Mouse (Mus musculus) myocyte (in vitro differentiated cells): ENCODE measurements at regions not wholly inside any gene's neighbourhood (a gene's known extent, or its start where the extent isn't known, plus 50 kb on each side); places are given as distances from the start of the nearest gene placed in this dataset.

Source experiments
- H3K27me3 ChIP-seq: one replicate; pipeline ENCODE4 v1.6.1; 2011; ENCODE audit not compliant: control insufficient read depth, insufficient read depth, insufficient read length
- H3K36me3 ChIP-seq: one replicate; pipeline ENCODE4 v1.6.1; 2011; ENCODE audit not compliant: control insufficient read depth, insufficient read depth
- H3K4me2 ChIP-seq: one replicate; pipeline ENCODE4 v1.6.1; 2011; ENCODE audit warnings: low read depth, control low read depth
- H3K4me3 ChIP-seq: one replicate; pipeline ENCODE4 v1.5.1; 2011; ENCODE audit warnings: mild to moderate bottlenecking, control low read depth, moderate library complexity
- H3K79me2 ChIP-seq: one replicate; pipeline ENCODE4 v1.6.1; 2011; ENCODE audit not compliant: control insufficient read depth, insufficient read depth
- H3ac ChIP-seq: one replicate; pipeline ENCODE4 v1.6.1; 2011; ENCODE audit not compliant: control insufficient read depth, insufficient read length
- CEBPB ChIP-seq: IDR thresholded peaks from 2 replicates; pipeline ENCODE4 v1.6.1; 2011; ENCODE audit warnings: mild to moderate bottlenecking, moderate library complexity; ENCODE audit not compliant: poor library complexity, insufficient read depth, severe bottlenecking
- E2F4 ChIP-seq: IDR thresholded peaks from one replicate; pipeline ENCODE4 v1.6.1; 2011; ENCODE audit warnings: mild to moderate bottlenecking, control low read depth, moderate library complexity; ENCODE audit not compliant: insufficient read depth
- MAX ChIP-seq: IDR thresholded peaks from one replicate; pipeline ENCODE4 v1.6.1; 2011; ENCODE audit warnings: low read depth, mild to moderate bottlenecking, control low read depth
- MYOD1 ChIP-seq, 3 experiments: IDR thresholded peaks; one replicate each; pipeline ENCODE4 v1.6.1; 2011; ENCODE audit warnings: control low read depth in 2 of 3, low read depth in 2 of 3, mild to moderate bottlenecking in 2 of 3, moderate library complexity in 1 of 3; ENCODE audit not compliant: insufficient read length in 2 of 3, control insufficient read depth in 1 of 3
- MYOG ChIP-seq, 3 experiments: IDR thresholded peaks; one replicate each; pipeline ENCODE4 v1.6.1; 2011; ENCODE audit warnings: control low read depth in 2 of 3, low read depth in 2 of 3, mild to moderate bottlenecking in 2 of 3; ENCODE audit not compliant: insufficient read length in 2 of 3, control insufficient read depth in 1 of 3, insufficient read depth in 1 of 3
- POLR2A ChIP-seq: IDR thresholded peaks from one replicate; pipeline ENCODE4 v1.6.1; 2011; ENCODE audit warnings: low read depth, mild to moderate bottlenecking, control low read depth, moderate library complexity; ENCODE audit not compliant: insufficient read length
- POLR2AphosphoS2 ChIP-seq: IDR thresholded peaks from one replicate; pipeline ENCODE4 v1.6.1; 2011; ENCODE audit warnings: low read depth, control low read depth; ENCODE audit not compliant: insufficient read length
- REST ChIP-seq: IDR thresholded peaks from one replicate; pipeline ENCODE4 v1.6.1; 2011; ENCODE audit warnings: mild to moderate bottlenecking, control low read depth, moderate library complexity; ENCODE audit not compliant: insufficient read depth, insufficient read length
- SRF ChIP-seq: IDR thresholded peaks from one replicate; pipeline ENCODE4 v1.6.1; 2011; ENCODE audit warnings: low read depth; ENCODE audit not compliant: control insufficient read depth, insufficient read length
- TCF12 ChIP-seq: IDR thresholded peaks from one replicate; pipeline ENCODE4 v1.6.1; 2011; ENCODE audit warnings: mild to moderate bottlenecking, control low read depth; ENCODE audit not compliant: poor library complexity, insufficient read depth, severe bottlenecking
- TCF3 ChIP-seq: IDR thresholded peaks from one replicate; pipeline ENCODE4 v1.6.1; 2011; ENCODE audit warnings: low read depth, control low read depth; ENCODE audit not compliant: insufficient read length
- USF1 ChIP-seq: IDR thresholded peaks from one replicate; pipeline ENCODE4 v1.6.1; 2011; ENCODE audit warnings: low read depth, mild to moderate bottlenecking, control low read depth, moderate library complexity

GRCm38 (mm10) chr14:89642836-89643235 lies 1171.6 kb upstream of the Pcdh20 start:
- Histone ChIP-seq H3ac (no peak overlapping the region), H3K27me3 (no peaks in the 10 kb centered on the region), H3K79me2 (no peaks in the 10 kb centered on the region), H3K4me3 (no peak overlapping the region), H3K36me3 (no peaks in the 10 kb centered on the region), H3K4me2 (no peak overlapping the region)
- TF ChIP-seq TCF3, result no peak
- no peak for TF ChIP-seq TCF12
- no peak for TF ChIP-seq USF1
- TF ChIP-seq REST, result no peak
- TF ChIP-seq CEBPB, result no peak
- TF ChIP-seq MYOD1 (IDR thresholded peaks at IDR 0.05; ENCODE audit: control insufficient read depth in 1 of 3, insufficient read length in 2 of 3, low read depth in 2 of 3), result no peak
- TF ChIP-seq POLR2A, result no peak

GRCm38 (mm10) chr14:89639322-89639721 lies 1168.1 kb upstream of the Pcdh20 start:
- H3K4me2 ChIP-seq, result no peak overlapping the region
- H3K4me3 ChIP-seq, result no peak overlapping the region
- no peak overlapping the region for H3ac ChIP-seq
- H3K79me2 ChIP-seq, result no peaks in the 10 kb centered on the region
- no peaks in the 10 kb centered on the region for H3K36me3 ChIP-seq
- TF ChIP-seq MYOG (IDR thresholded peaks at IDR 0.05; ENCODE audit: control insufficient read depth in 1 of 3, insufficient read depth in 1 of 3, insufficient read length in 2 of 3, low read depth in 2 of 3) (no peak), MAX (no peak), CEBPB (no peak), SRF (no peak), TCF12 (no peak), MYOD1 (IDR thresholded peaks at IDR 0.05; ENCODE audit: control insufficient read depth in 1 of 3, insufficient read length in 2 of 3, low read depth in 2 of 3) (no peak), REST (no peak), USF1 (no peak), E2F4 (no peak), POLR2AphosphoS2 (no peak), POLR2A (no peak), TCF3 (no peak)
- no peaks in the 10 kb centered on the region for H3K27me3 ChIP-seq

GRCm38 (mm10) chr14:89636689-89637088 lies 1165.5 kb upstream of the Pcdh20 start:
- H3K27me3 ChIP-seq, result no peaks in the 10 kb centered on the region
- no peaks in the 10 kb centered on the region for H3K79me2 ChIP-seq
- no peak overlapping the region for H3ac ChIP-seq
- H3K4me2 ChIP-seq, result no peak overlapping the region
- H3K4me3 ChIP-seq, result no peak overlapping the region
- H3K36me3 ChIP-seq, result no peaks in the 10 kb centered on the region
- no peak for TF ChIP-seq CEBPB
- TF ChIP-seq POLR2AphosphoS2, result no peak
- TF ChIP-seq MAX, result no peak
- no peak for TF ChIP-seq POLR2A
- TF ChIP-seq MYOD1 (IDR thresholded peaks at IDR 0.05; ENCODE audit: control insufficient read depth in 1 of 3, insufficient read length in 2 of 3, low read depth in 2 of 3), result no peak
- no peak for TF ChIP-seq TCF3
- TF ChIP-seq TCF12, result no peak
- TF ChIP-seq SRF, result no peak
- TF ChIP-seq REST, result no peak
- TF ChIP-seq USF1, result no peak
- no peak for TF ChIP-seq E2F4
- TF ChIP-seq MYOG (IDR thresholded peaks at IDR 0.05; ENCODE audit: control insufficient read depth in 1 of 3, insufficient read depth in 1 of 3, insufficient read length in 2 of 3, low read depth in 2 of 3), result no peak

DNA sequence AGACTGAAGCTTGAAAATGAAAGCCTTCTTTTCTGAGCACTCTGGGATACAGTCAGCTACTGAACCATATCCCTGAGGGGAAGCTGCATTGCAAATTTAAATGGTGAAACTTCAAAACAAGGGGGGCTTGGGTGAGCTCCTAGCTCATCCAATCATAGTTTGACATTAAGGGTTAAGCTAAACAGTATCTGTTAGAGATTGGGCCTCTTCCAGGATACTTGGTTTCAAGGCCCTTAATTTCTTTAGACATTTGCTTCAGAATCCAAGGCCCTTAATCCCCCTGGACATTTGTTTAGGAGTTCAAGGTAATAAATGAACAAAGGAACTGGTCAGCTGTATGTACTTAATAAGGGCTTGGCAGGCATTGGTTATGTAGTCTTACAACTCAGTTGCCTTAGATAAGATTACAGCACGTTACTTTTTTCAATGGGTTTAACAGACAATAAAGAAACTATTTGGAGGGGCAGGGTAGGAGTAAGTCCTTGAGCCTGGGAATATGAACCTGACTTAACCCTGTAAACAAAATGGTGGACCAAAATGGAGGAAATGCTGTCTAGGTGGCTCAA lies 1163.4 kb upstream of the Pcdh20 start:
- H3K79me2 ChIP-seq, result no peaks in the 10 kb centered on the region
- H3ac ChIP-seq, result no peak overlapping the region
- no peaks in the 10 kb centered on the region for H3K36me3 ChIP-seq
- no peak overlapping the region for H3K4me3 ChIP-seq
- no peak overlapping the region for H3K4me2 ChIP-seq
- TF ChIP-seq TCF3, result no peak
- TF ChIP-seq USF1, result no peak
- TF ChIP-seq CEBPB, result no peak
- no peak for TF ChIP-seq E2F4
- TF ChIP-seq POLR2A, result no peak
- TF ChIP-seq SRF, result no peak
- TF ChIP-seq MYOD1 (IDR thresholded peaks at IDR 0.05; ENCODE audit: control insufficient read depth in 1 of 3, insufficient read length in 2 of 3, low read depth in 2 of 3), result no peak
- no peak for TF ChIP-seq REST
- no peak for TF ChIP-seq POLR2AphosphoS2
- TF ChIP-seq MYOG (IDR thresholded peaks at IDR 0.05; ENCODE audit: control insufficient read depth in 1 of 3, insufficient read depth in 1 of 3, insufficient read length in 2 of 3, low read depth in 2 of 3), result no peak
- H3K27me3 ChIP-seq, result no peaks in the 10 kb centered on the region

GRCm38 (mm10) chr14:89633654-89634053 lies 1162.5 kb upstream of the Pcdh20 start:
- no peak overlapping the region for H3K4me3 ChIP-seq
- TF ChIP-seq CEBPB, result no peak
- TF ChIP-seq TCF3, result no peak
- TF ChIP-seq SRF, result no peak
- no peak for TF ChIP-seq MYOD1 (IDR thresholded peaks at IDR 0.05; ENCODE audit: control insufficient read depth in 1 of 3, insufficient read length in 2 of 3, low read depth in 2 of 3)
- no peak for TF ChIP-seq TCF12
- no peak for TF ChIP-seq POLR2AphosphoS2
- no peak for TF ChIP-seq REST
- TF ChIP-seq POLR2A, result no peak
- no peak for TF ChIP-seq MAX
- no peak for TF ChIP-seq MYOG (IDR thresholded peaks at IDR 0.05; ENCODE audit: control insufficient read depth in 1 of 3, insufficient read depth in 1 of 3, insufficient read length in 2 of 3, low read depth in 2 of 3)
- TF ChIP-seq E2F4, result no peak
- TF ChIP-seq USF1, result no peak
- H3K27me3 ChIP-seq, result no peaks in the 10 kb centered on the region
- H3K4me2 ChIP-seq, result no peak overlapping the region
- no peak overlapping the region for H3ac ChIP-seq
- H3K79me2 ChIP-seq, result no peaks in the 10 kb centered on the region
- no peaks in the 10 kb centered on the region for H3K36me3 ChIP-seq
